Mouse (Mus musculus): ENCODE results near the gene Pak6. TPM values are rescaled to one million over a fixed set of nuclear protein-coding genes. Genes with fewer than 3 reads are reported as not detected.

Pak6 gene
- polyA plus RNA-seq, 1 experiment, result not detected

GRCm38 (mm10) chr2:118686693-118687092, 23.6 kb downstream of the Pak6 start:
- no peak for TF ChIP-seq POLR2A (IDR thresholded peaks at IDR 0.05; ENCODE audit: insufficient read depth, low read depth, low read length)
- no peak for TF ChIP-seq CTCF (IDR thresholded peaks at IDR 0.05; ENCODE audit: insufficient read depth, low read depth, low read length)
- Histone ChIP-seq H3K4me3 (ENCODE audit: insufficient read depth, low read depth, low read length) (no peak overlapping the region), H3K27ac (ENCODE audit: insufficient read depth, low read depth, low read length) (no peak overlapping the region), H3K4me1 (ENCODE audit: control insufficient read depth, insufficient read depth, low read length) (peaks cover 11% of the 10 kb centered on the region; the same call in 1 of the 2 replicates)
- 83% methylated on average over 8 of the region's 8 CpGs for WGBS

GRCm38 (mm10) chr2:118687791-118688190, 24.7 kb downstream of the Pak6 start:
- 72% methylated on average over 3 of the region's 3 CpGs for WGBS
- H3K4me1 ChIP-seq (ENCODE audit: control insufficient read depth, insufficient read depth, low read length), result peaks cover 6% of the 10 kb centered on the region; the same call in 1 of the 2 replicates
- no peak overlapping the region for H3K4me3 ChIP-seq (ENCODE audit: insufficient read depth, low read depth, low read length)
- TF ChIP-seq CTCF (IDR thresholded peaks at IDR 0.05; ENCODE audit: insufficient read depth, low read depth, low read length), result no peak
- H3K27ac ChIP-seq (ENCODE audit: insufficient read depth, low read depth, low read length), result no peak overlapping the region

GRCm38 (mm10) chr2:118689875-118690274, 26.8 kb downstream of the Pak6 start:
- H3K27ac ChIP-seq (ENCODE audit: insufficient read depth, low read depth, low read length), result no peak overlapping the region
- H3K4me3 ChIP-seq (ENCODE audit: insufficient read depth, low read depth, low read length), result no peak overlapping the region
- H3K4me1 ChIP-seq (ENCODE audit: control insufficient read depth, insufficient read depth, low read length), result 0 out of 2 replicates have a peak, but pooled peaks cover 5% of the 10 kb centered on the region
- WGBS, result 69% methylated on average over 10 of the region's 10 CpGs
- TF ChIP-seq POLR2A (IDR thresholded peaks at IDR 0.05; ENCODE audit: insufficient read depth, low read depth, low read length) (no peak), CTCF (IDR thresholded peaks at IDR 0.05; ENCODE audit: insufficient read depth, low read depth, low read length) (no peak)

DNA sequence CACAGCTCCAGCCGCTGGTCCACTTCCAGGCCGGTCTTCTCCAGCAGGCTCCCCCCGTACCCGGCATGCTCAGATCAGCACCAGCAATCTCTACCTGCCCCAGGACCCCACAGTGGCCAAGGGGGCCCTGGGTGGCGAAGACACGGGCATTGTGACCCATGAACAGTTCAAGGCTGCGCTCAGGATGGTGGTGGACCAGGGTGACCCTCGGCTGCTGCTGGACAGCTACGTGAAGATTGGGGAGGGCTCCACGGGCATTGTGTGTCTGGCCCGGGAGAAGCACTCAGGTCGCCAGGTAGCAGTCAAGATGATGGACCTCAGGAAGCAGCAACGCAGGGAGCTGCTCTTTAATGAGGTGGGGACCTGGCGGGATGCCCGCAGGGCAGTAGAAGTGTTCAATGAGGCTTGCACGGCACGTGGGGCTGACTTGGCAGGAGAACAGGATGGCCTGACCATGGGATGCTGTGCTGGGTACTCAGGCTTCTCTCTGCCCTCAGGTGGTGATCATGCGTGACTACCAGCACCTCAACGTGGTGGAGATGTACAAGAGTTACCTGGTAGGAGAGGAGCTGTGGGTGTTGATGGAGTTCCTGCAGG, 30.4 kb downstream of the Pak6 start:
- TF ChIP-seq POLR2A (IDR thresholded peaks at IDR 0.05; ENCODE audit: insufficient read depth, low read depth, low read length), result no peak
- no peak for TF ChIP-seq CTCF (IDR thresholded peaks at IDR 0.05; ENCODE audit: insufficient read depth, low read depth, low read length)
- 73% methylated on average over 19 of the region's 19 CpGs for WGBS

DNA sequence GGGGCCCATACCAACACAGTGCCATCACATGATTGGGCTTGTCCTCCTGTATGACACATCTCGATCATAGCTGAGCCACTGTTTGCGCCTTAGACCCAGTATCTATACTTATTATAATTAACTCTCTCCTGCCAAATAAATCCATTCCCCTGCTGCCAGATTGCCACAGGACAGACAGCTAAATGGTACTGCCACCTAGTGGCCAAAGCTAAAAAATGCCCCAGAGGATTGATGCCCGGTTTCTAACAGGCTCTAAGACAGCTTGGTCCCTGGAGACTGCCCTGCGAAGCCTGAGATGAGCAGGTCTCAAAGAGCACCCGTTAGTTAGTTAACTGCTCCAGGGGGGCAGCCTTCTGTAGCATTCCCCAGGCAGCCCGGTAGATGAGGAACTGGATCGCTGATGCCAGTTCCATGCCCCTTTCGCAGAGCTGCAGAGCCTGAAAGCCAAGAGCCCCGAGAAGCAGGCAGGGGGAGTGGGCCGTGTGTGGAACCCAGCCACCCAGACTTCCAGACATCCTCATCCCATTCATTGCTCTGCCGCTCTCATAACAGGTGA, 32.7 kb downstream of the Pak6 start:
- H3K4me3 ChIP-seq (ENCODE audit: insufficient read depth, low read depth, low read length), result no peak overlapping the region
- WGBS, result 34% methylated on average over 11 of the region's 11 CpGs
- H3K27ac ChIP-seq (ENCODE audit: insufficient read depth, low read depth, low read length), result no peak overlapping the region
- H3K4me1 ChIP-seq (ENCODE audit: control insufficient read depth, insufficient read depth, low read length), result peaks cover 24% of the 10 kb centered on the region
- TF ChIP-seq CTCF (IDR thresholded peaks at IDR 0.05; ENCODE audit: insufficient read depth, low read depth, low read length) (peak; percentile 55), POLR2A (IDR thresholded peaks at IDR 0.05; ENCODE audit: insufficient read depth, low read depth, low read length) (no peak)

More for the DNA sequence above, 30.4 kb downstream of the Pak6 start:
- no peak overlapping the region for H3K27ac ChIP-seq (ENCODE audit: insufficient read depth, low read depth, low read length)
- H3K4me1 ChIP-seq (ENCODE audit: control insufficient read depth, insufficient read depth, low read length), result peaks cover 16% of the 10 kb centered on the region
- H3K4me3 ChIP-seq (ENCODE audit: insufficient read depth, low read depth, low read length), result no peak overlapping the region

DNA sequence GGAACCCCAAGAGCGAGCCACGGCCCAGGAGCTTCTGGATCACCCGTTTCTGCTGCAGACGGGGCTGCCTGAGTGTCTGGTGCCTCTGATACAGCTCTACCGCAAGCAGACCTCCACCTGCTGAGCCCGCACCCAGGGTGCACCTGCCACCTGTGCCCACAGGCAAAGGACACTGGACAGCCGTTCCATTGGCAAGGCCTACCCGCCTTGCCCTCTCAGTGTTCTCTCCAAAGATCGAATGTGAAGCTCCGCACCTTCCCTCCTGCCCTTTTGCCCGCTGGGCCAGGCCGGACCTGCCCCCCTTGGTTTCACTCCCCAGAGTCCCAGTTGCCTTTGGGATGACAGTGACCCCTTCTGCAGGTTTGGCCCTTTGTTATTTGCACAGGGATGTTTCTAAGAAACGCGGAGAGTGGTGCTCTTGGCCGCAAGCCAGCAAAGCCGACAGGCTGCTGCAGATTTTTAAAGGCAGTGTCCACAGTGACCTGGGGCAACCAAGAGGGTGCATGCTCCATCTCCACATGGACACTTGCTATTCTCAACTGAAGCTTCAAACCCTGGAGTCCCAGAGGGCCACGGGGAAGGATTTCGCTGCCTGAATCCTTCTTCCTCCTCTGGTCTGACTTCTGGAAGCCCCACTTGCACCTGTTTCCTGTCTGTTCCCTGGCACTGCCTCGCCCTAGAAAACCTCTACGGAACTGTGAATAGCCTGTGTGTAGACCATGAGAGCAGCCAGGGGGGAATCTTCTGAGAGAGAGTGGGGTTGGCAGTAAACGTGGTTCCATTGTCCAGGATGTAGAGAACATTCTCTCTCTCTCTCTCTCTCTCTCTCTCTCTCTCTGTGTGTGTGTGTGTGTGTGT, 33.6 kb downstream of the Pak6 start:
- H3K4me3 ChIP-seq (ENCODE audit: insufficient read depth, low read depth, low read length), result no peak overlapping the region
- H3K27ac ChIP-seq (ENCODE audit: insufficient read depth, low read depth, low read length), result no peak overlapping the region
- H3K4me1 ChIP-seq (ENCODE audit: control insufficient read depth, insufficient read depth, low read length), result peaks cover 28% of the 10 kb centered on the region
- 52% methylated on average over 21 of the region's 21 CpGs for WGBS
- no peak for TF ChIP-seq POLR2A (IDR thresholded peaks at IDR 0.05; ENCODE audit: insufficient read depth, low read depth, low read length)
- TF ChIP-seq CTCF (IDR thresholded peaks at IDR 0.05; ENCODE audit: insufficient read depth, low read depth, low read length), result no peak

GRCm38 (mm10) chr2:118697311-118697877, 34.3 kb downstream of the Pak6 start:
- Histone ChIP-seq H3K27ac (ENCODE audit: insufficient read depth, low read depth, low read length) (no peak overlapping the region), H3K4me3 (ENCODE audit: insufficient read depth, low read depth, low read length) (no peak overlapping the region), H3K4me1 (ENCODE audit: control insufficient read depth, insufficient read depth, low read length) (peaks cover 33% of the 10 kb centered on the region)
- TF ChIP-seq CTCF (IDR thresholded peaks at IDR 0.05; ENCODE audit: insufficient read depth, low read depth, low read length), result no peak
- TF ChIP-seq POLR2A (IDR thresholded peaks at IDR 0.05; ENCODE audit: insufficient read depth, low read depth, low read length), result no peak
- 47% methylated on average over 5 of the region's 5 CpGs for WGBS

DNA sequence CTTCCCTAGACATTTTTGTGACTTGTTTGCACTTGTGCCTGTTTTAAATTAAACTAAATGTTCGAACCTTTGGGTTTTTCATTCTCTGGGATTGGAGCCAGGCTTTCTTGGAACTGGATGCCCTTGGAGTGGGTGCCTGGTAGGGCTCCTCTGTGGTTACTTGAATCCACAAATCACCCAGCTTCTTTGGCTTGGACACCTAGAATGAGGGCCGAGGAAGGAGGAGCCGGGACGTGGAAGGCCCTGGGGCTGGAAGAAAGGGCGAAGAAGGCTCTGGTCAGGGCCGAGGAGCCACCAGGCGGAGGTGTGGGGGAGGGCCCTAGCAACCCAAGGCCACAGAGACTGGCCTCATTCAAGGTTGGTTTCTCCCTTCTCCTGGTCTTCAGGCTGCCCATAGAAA, 34.9 kb downstream of the Pak6 start:
- H3K4me3 ChIP-seq (ENCODE audit: insufficient read depth, low read depth, low read length), result no peak overlapping the region
- H3K4me1 ChIP-seq (ENCODE audit: control insufficient read depth, insufficient read depth, low read length), result peaks cover 38% of the 10 kb centered on the region
- 39% methylated on average over 7 of the region's 7 CpGs for WGBS
- no peak overlapping the region for H3K27ac ChIP-seq (ENCODE audit: insufficient read depth, low read depth, low read length)
- TF ChIP-seq CTCF (IDR thresholded peaks at IDR 0.05; ENCODE audit: insufficient read depth, low read depth, low read length), result no peak
- TF ChIP-seq POLR2A (IDR thresholded peaks at IDR 0.05; ENCODE audit: insufficient read depth, low read depth, low read length), result no peak
